26 mouse cellular contexts compared by ENCODE assay signal in the genomic region with DNA sequence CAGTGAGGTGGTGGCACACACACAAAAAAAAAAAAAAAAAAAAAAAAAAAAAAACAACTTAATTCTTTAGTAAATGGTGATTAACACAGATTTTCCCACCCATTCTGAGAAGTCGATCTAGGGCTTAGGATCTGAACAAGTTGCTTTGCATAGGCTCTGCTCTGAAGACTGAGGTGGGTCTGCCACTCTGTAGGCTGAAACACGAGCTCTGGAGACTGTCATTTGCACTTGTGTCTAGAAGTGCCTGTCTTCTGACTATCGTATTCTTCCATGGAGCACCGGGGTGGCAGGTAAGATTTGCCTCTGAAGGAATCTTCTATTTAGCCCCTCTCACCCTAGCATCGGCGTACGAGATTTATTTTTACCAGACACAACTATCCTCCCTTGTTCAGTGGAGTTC. TPM values are rescaled to one million over a fixed set of nuclear protein-coding genes. Genes with fewer than 3 reads are reported as not detected.
"Had no signal": no experiment of that assay in that cellular context is flagged by ENCODE, and none has a peak within 500 bp of the region (broad histone marks: within the 10 kb centered on the region; RNA-seq: fewer than 3 reads in every experiment).

No protein-coding gene starts in this region.

- ATAC-seq: hindbrain, postnatal 0 days; liver, embryonic 12.5 days had no signal

- H3K9me3 ChIP-seq: heart, embryonic 13.5 days; heart, embryonic 15.5 days; hindbrain, embryonic 13.5 days; hindbrain, embryonic 15.5 days; kidney, embryonic 15.5 days; limb, embryonic 13.5 days; limb, embryonic 15.5 days; liver, embryonic 12.5 days had no signal

- H3K27me3 ChIP-seq: heart, embryonic 13.5 days; heart, embryonic 15.5 days; hindbrain, embryonic 13.5 days; hindbrain, embryonic 15.5 days; kidney, embryonic 15.5 days; limb, embryonic 13.5 days; limb, embryonic 15.5 days had no signal

- H3K36me3 ChIP-seq: heart, embryonic 13.5 days; heart, embryonic 15.5 days; hindbrain, embryonic 13.5 days; hindbrain, embryonic 15.5 days; kidney, embryonic 15.5 days; limb, embryonic 13.5 days; limb, embryonic 15.5 days; liver, embryonic 12.5 days had no signal

- H3K4me2 ChIP-seq: heart, embryonic 11.5 days; heart, embryonic 13.5 days; heart, embryonic 15.5 days; hindbrain, embryonic 13.5 days; hindbrain, embryonic 15.5 days; kidney, embryonic 15.5 days; limb, embryonic 13.5 days; limb, embryonic 15.5 days; liver, embryonic 12.5 days had no signal

- H3K4me3 ChIP-seq: gastrocnemius, adult 2 months; heart, adult 2 months; heart, embryonic 13.5 days; heart, embryonic 15.5 days; hindbrain, embryonic 13.5 days; hindbrain, embryonic 15.5 days; kidney, embryonic 15.5 days; layer of hippocampus, adult 2 months; limb, embryonic 13.5 days; limb, embryonic 15.5 days; liver, embryonic 12.5 days had no signal

- H3K4me1 ChIP-seq: hindbrain, embryonic 15.5 days had no signal

- H3K9ac ChIP-seq: heart, embryonic 13.5 days; heart, embryonic 15.5 days; hindbrain, embryonic 13.5 days; hindbrain, embryonic 15.5 days; kidney, embryonic 15.5 days; limb, embryonic 13.5 days; limb, embryonic 15.5 days; liver, embryonic 12.5 days; liver, embryonic 14.5 days had no signal

- DNase-seq: gastrocnemius, adult 2 months; gastrocnemius, postnatal 14 days; gastrocnemius, postnatal 36 days; heart, adult 2 months; heart, postnatal 14 days; heart, postnatal 36 days; kidney, adult 11 months; kidney, adult 2 months; kidney, adult 9 months; kidney, postnatal 14 days; kidney, postnatal 36 days; layer of hippocampus, postnatal 36 days; left cerebral cortex, postnatal 4 days had no signal

- H3K27ac ChIP-seq: gastrocnemius, adult 2 months; heart, adult 2 months; heart, embryonic 13.5 days; heart, embryonic 15.5 days; hindbrain, embryonic 13.5 days; hindbrain, embryonic 15.5 days; hindbrain, postnatal 0 days; kidney, embryonic 15.5 days; kidney, postnatal 0 days; layer of hippocampus, adult 2 months; limb, embryonic 13.5 days; limb, embryonic 15.5 days; liver, embryonic 12.5 days; liver, embryonic 14.5 days had no signal

RNA-seq across cellular contexts. Expression of gene Plekhg6, which starts 51.9 kb away (rescaled TPM):
- total RNA-seq: gastrocnemius, adult 2 months; gastrocnemius, postnatal 14 days; gastrocnemius, postnatal 36 days; heart, postnatal 14 days; heart, postnatal 36 days; left cerebral cortex, postnatal 4 days had no signal
- polyA plus RNA-seq: heart, embryonic 11.5 days had no signal
